Mouse (Mus musculus) heart, embryonic 11.5 days (tissue): Measurements from ENCODE around the gene Coq7. TPM values are rescaled to one million over a fixed set of nuclear protein-coding genes. Genes with fewer than 3 reads are reported as not detected.

ENCODE experiments used
- ATAC-seq: fragments of 200-750 bp; cut with Nextera tagmentation; replicated peaks from 2 replicates; pipeline ENCODE4 v1.8.0; 2017; ENCODE audit warnings: moderate library complexity; ENCODE audit not compliant: insufficient number of reproducible peaks, low FRiP score, low TSS enrichment
- H3K27ac ChIP-seq: fragments of 300-500 bp; sonication (generic); 2 replicates; pipeline ENCODE4 v1.5.1; 2014; ENCODE audit warnings: mild to moderate bottlenecking, low read depth, low read length
- H3K27me3 ChIP-seq: fragments of 300-500 bp; sonication (generic); 2 replicates; pipeline ENCODE4 v1.6.1; 2014; ENCODE audit warnings: mild to moderate bottlenecking, low read length, mixed read lengths; ENCODE audit not compliant: control insufficient read depth, insufficient read depth
- H3K36me3 ChIP-seq: fragments of 300-500 bp; sonication (generic); 2 replicates; pipeline ENCODE4 v1.6.1; 2014; ENCODE audit warnings: mild to moderate bottlenecking, low read length, moderate library complexity, mixed read lengths; ENCODE audit not compliant: control insufficient read depth, insufficient read depth
- H3K4me1 ChIP-seq: fragments of 300-500 bp; sonication (generic); 2 replicates; pipeline ENCODE4 v1.6.1; 2014; ENCODE audit warnings: low read length; ENCODE audit not compliant: control insufficient read depth, insufficient read depth
- H3K4me2 ChIP-seq: fragments of 300-500 bp; sonication (generic); 2 replicates; pipeline ENCODE4 v1.6.1; 2014; ENCODE audit warnings: mild to moderate bottlenecking, moderate library complexity
- H3K4me3 ChIP-seq: fragments of 300-500 bp; sonication (generic); 2 replicates; pipeline ENCODE4 v1.5.1; 2014; ENCODE audit warnings: low read depth, low read length
- H3K9ac ChIP-seq: fragments of 300-500 bp; sonication (generic); 2 replicates; pipeline ENCODE4 v1.6.1; 2014; ENCODE audit warnings: mild to moderate bottlenecking, low read depth, low read length, moderate library complexity
- H3K9me3 ChIP-seq: fragments of 300-500 bp; sonication (generic); replicated peaks from 2 replicates; pipeline ENCODE4 v1.6.1; 2016; ENCODE audit warnings: low read length; ENCODE audit not compliant: control insufficient read depth
- WGBS: fragments of 180-500 bp; shearing (Covaris S2); extraction: QIAGEN DNeasy Blood & Tissue Kit; methylation state at CpG from one replicate; pipeline ENCODE4 v1.1.7; 2014; ENCODE audit not compliant: insufficient replicate concordance; 5-methylcytosine and 5-hydroxymethylcytosine counted together
- polyA plus RNA-seq: library from polyadenylated mRNA; unstranded; fragments of >200 nt; fragmentation: Nextera tagmentation; extraction: Ambion mirVana; gene quantifications from 2 replicates; pipeline ENCODE4 v1.2.1, GENCODE M21; 2014

Coq7 gene
- polyA plus RNA-seq, 1 experiment from 2014 or later: 144 TPM

DNA sequence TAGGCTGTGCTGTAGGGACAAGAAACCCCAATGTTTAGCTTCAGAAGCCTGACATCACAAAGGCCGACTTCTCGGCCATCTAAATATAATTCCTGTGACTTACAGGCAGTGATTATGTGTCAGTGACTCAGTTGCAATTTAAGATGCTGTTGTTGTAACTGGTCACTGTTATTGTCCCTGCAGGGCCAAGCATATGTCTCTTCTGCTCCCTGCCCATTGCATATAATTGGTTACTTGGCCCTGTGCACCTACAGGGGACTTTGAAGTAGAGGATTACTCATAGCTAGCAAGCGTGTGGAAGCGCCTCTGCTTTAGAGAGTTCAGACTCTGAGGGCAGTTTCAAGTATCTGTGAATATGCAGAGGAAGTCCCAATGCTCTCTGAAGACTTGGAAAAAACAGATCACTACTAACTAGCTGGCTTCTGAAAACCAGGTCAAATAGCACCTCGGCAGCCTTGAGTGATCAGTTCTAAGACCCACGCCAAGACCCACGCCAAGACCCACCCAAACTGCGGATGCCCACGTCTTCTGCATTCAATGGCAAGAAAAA lies 52.9 kb downstream of the Coq7 start:
- ATAC-seq: no peak
- H3K9ac ChIP-seq: no peak overlapping the region
- H3K36me3 ChIP-seq: no peaks in the 10 kb centered on the region
- H3K4me3 ChIP-seq: no peak overlapping the region
- WGBS: 79% methylated on average over 9 of the region's 9 CpGs
- H3K27ac ChIP-seq: no peak overlapping the region
- H3K4me1 ChIP-seq: 0 out of 2 replicates have a peak, but pooled peaks cover 7% of the 10 kb centered on the region
- no peaks in the 10 kb centered on the region for H3K9me3 ChIP-seq
- no peaks in the 10 kb centered on the region; the same call in 1 of the 2 replicates for H3K27me3 ChIP-seq
- no peak overlapping the region for H3K4me2 ChIP-seq

DNA sequence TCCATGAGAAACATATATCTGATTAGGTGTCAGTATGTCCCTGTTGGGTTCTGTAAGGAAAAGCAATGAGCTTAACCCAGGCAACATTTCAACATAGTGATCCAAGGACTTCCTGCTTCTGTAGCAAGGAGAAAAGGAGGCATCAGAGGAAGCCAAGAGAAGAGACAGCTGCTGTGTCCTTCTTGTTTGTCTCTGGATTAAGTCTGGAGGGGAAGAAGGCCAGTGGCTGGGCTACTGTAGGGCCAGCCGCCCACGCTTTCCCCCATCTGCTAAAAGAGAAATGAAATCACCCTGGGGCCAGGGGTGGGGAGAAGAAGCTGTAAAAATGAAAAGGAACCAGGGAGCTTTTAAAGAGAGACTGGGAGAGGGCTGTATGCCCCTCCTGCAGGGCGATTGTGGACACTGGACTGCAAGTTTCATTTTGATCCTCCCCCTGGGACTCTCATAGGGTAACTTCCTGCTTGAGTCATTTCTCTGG lies 54.3 kb downstream of the Coq7 start:
- Histone ChIP-seq H3K27ac (peak overlapping the region; percentile 30; the same call in 1 of the 2 replicates), H3K27me3 (no peaks in the 10 kb centered on the region; the same call in 1 of the 2 replicates), H3K9me3 (no peaks in the 10 kb centered on the region; the same call in 1 of the 2 replicates), H3K9ac (no peak overlapping the region), H3K4me1 (0 out of 2 replicates have a peak, but pooled peaks cover 7% of the 10 kb centered on the region), H3K4me3 (no peak overlapping the region), H3K36me3 (no peaks in the 10 kb centered on the region), H3K4me2 (no peak overlapping the region)
- WGBS: 48% methylated on average over 3 of the region's 3 CpGs
- no peak for ATAC-seq

DNA sequence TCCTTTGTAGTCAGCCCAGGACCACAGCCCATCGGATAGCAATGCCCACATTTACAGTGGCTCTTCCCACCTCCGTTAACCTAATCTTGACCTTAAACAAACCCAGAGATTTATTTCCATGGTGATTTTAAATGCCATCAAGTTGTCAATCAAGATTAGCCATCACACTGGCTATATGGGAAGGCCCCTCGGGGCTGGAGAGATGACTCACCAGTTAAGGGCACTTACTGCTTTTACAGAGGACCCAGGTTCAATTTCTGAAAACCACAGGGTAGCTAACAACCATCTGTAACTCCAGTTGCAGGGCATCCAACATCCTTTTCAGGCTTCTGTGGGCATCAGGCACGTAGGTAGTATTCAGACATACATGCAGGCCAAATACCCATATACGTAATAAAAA lies 56.7 kb downstream of the Coq7 start:
- Histone ChIP-seq H3K36me3 (no peaks in the 10 kb centered on the region), H3K27ac (no peak overlapping the region), H3K4me2 (no peak overlapping the region), H3K4me3 (no peak overlapping the region), H3K27me3 (no peaks in the 10 kb centered on the region), H3K9me3 (peaks cover 3% of the 10 kb centered on the region; the same call in 1 of the 2 replicates), H3K4me1 (0 out of 2 replicates have a peak, but pooled peaks cover 7% of the 10 kb centered on the region), H3K9ac (no peak overlapping the region)
- ATAC-seq: no peak
- WGBS: 57% methylated on average over 5 of the region's 5 CpGs

DNA sequence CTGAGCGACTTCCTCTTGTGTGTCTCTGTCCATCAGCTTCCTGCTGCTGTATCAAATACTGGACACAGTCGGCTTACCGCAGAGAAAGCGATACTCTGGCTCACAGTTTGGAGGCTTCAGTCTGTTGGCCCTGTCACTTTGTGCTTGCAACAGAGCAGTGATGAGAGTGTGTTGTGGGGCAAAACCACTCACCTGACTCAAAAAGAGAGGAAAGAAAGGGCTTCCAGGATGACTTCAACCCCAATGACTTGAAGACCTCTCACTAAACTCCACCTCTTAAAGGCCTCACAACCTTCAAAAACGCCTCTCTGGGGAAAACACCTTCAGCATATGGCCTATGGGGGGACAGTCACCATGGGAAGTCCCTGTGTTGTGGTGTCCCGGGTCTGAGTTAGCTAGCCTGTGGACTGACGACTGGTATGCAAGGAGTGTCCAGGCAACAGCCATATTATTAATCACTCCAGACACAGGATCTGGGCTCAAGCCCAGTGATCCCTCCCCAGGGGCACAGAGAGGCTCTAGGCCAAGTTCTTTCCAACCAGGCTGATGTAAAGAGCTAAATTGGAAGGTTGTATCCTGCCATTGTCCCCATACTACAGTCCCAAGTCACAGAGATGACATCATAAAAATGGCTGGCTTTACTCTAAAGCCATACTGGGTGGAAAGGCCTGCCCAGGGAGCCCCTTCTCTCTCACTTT lies 58.0 kb downstream of the Coq7 start:
- Histone ChIP-seq H3K4me2 (no peak overlapping the region), H3K4me1 (peaks cover 7% of the 10 kb centered on the region; the same call in 1 of the 2 replicates), H3K4me3 (no peak overlapping the region), H3K27me3 (no peaks in the 10 kb centered on the region), H3K9me3 (peaks cover 3% of the 10 kb centered on the region; the same call in 1 of the 2 replicates), H3K27ac (no peak overlapping the region), H3K36me3 (no peaks in the 10 kb centered on the region), H3K9ac (no peak overlapping the region)
- ATAC-seq: no peak
- 82% methylated on average over 7 of the region's 7 CpGs for WGBS

DNA sequence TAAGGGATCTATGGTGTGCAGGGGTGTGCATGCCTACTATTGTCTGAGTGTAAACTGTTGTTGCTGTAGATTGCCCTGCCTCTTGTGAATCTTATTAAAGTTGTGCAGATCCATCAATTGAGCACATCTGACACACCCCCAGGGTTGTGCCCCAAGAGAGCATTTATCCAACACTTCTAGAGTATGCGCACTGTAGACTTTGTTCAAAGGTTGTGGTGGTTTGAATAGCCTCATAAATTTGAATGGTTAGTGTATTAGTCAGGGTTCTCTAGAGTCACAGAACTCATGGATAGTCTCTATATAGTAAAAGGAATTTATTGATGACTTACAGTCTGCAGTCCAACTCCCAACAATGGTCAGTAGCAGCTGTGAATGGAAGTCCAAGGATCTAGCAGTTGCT lies 60.3 kb downstream of the Coq7 start:
- Histone ChIP-seq H3K36me3 (no peaks in the 10 kb centered on the region), H3K27ac (no peak overlapping the region), H3K9me3 (peaks cover 3% of the 10 kb centered on the region; the same call in 1 of the 2 replicates), H3K9ac (no peak overlapping the region), H3K27me3 (no peaks in the 10 kb centered on the region), H3K4me3 (no peak overlapping the region), H3K4me1 (peaks cover 4% of the 10 kb centered on the region; the same call in 1 of the 2 replicates), H3K4me2 (no peak overlapping the region)
- no peak for ATAC-seq
- 100% methylated on average over 1 of the region's 1 CpGs for WGBS

DNA sequence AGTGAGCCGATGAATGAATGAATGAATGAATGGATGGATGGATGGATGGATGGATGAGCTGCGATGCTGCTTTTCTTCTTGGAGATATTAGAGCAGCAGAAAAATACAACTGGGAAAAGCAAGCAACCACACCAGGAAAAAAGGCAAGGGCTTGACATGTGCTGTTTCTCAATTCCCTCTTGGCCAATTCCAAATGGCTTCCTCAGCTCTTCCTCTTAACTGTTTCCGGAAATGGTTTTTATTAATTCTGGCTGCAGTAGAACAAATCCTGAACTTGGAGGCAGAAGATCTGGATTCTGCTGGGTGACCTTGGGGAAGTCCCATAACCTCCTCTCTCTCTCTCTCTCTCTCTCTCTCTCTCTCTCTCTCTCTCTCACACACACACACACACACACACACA lies 65.1 kb downstream of the Coq7 start:
- WGBS: 78% methylated on average over 3 of the region's 3 CpGs
- no peak for ATAC-seq
- Histone ChIP-seq H3K9ac (no peak overlapping the region), H3K27ac (no peak overlapping the region), H3K4me1 (peaks cover 6% of the 10 kb centered on the region; the same call in 1 of the 2 replicates), H3K27me3 (0 out of 2 replicates have a peak, but pooled peaks cover 2% of the 10 kb centered on the region), H3K4me3 (no peak overlapping the region), H3K4me2 (no peak overlapping the region), H3K9me3 (no peaks in the 10 kb centered on the region), H3K36me3 (no peaks in the 10 kb centered on the region)

DNA sequence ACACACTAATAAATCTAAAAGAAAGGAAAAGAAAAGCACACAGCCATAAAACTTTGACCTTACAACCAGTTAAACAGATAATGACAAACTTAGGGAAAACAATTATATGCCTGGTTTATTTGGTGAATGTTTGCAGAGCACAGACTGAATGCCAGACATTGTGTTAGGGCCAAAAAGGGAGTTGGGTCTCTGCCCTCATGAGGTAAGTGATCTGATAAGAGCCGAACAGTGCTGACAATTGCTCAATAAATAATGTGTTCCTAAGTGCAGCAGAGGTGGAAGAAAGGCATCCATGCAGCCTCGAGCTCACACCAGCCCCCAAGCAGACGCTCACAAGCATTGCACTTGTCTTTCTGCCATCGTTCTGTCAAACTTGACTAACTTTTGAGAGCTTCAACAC lies 68.7 kb downstream of the Coq7 start:
- 39% methylated on average over 4 of the region's 4 CpGs for WGBS
- Histone ChIP-seq H3K27ac (no peak overlapping the region), H3K4me2 (no peak overlapping the region), H3K27me3 (0 out of 2 replicates have a peak, but pooled peaks cover 2% of the 10 kb centered on the region), H3K4me1 (0 out of 2 replicates have a peak, but pooled peaks cover 5% of the 10 kb centered on the region), H3K4me3 (no peak overlapping the region), H3K9me3 (no peaks in the 10 kb centered on the region), H3K36me3 (no peaks in the 10 kb centered on the region), H3K9ac (no peak overlapping the region)
- no peak for ATAC-seq

DNA sequence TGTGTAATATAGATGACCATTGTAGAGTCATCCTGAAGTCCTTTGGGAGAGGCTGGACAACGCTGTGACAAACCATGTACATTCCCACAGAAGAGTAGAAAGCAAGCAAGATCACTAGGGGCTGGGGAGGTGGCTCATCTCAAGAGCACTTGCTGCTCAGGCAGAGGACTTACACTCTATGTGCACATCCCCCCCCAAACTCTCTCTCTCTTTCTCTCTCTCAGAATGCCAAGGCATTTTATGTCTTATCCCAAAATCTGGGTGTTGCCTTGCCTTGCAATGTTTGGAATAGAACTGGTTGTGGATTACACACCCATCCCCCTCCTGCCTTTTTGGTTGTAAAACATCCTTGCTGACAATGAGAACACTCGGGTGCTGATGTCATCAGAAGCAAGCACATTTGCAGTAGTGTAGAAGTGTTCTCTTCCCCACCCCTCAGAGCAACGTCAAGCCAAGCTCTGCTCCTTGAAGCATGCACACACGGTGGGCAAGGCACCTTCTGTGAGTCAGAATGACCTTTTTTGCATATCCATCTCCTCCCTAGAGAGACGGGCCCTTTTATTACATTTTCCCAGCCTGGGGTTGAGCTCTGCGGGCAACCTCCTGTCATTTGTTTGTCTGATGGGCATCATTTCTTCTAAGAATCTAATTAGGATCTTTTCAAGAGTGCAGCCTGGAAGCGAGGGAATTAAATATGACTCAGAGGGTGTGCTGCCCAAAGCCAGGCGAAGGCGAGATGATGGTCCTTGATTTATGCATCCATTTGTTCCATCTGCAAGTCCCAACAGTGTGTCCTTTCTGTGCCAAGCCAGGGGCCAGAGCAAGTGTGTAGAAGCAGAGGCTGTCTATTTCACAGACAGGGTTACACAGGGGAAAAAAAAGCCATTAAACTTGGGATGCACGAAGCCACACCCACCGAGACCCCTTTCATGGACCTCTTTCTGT lies 70.1 kb downstream of the Coq7 start:
- H3K27ac ChIP-seq: no peak overlapping the region
- 0 out of 2 replicates have a peak, but pooled peaks cover 2% of the 10 kb centered on the region for H3K27me3 ChIP-seq
- H3K36me3 ChIP-seq: no peaks in the 10 kb centered on the region
- H3K4me2 ChIP-seq: no peak overlapping the region
- 0 out of 2 replicates have a peak, but pooled peaks cover 5% of the 10 kb centered on the region for H3K4me1 ChIP-seq
- no peak overlapping the region for H3K9ac ChIP-seq
- no peaks in the 10 kb centered on the region for H3K9me3 ChIP-seq
- no peak for ATAC-seq
- no peak overlapping the region for H3K4me3 ChIP-seq
- 61% methylated on average over 11 of the region's 11 CpGs for WGBS
